Mouse (Mus musculus) hindbrain, embryonic 10.5 days (tissue): ENCODE measurements around the gene Csn2. TPM values are rescaled to one million over a fixed set of nuclear protein-coding genes. Genes with fewer than 3 reads are reported as not detected.

Experiments used
- DNase-seq: peaks from one replicate; pipeline ENCODE4 v3.0.0-alpha.2; 2017; ENCODE audit warnings: low spot score
- H3K27ac ChIP-seq: fragments of 300-500 bp; sonication (generic); 2 replicates; pipeline ENCODE4 v1.5.1; 2016; ENCODE audit warnings: mild to moderate bottlenecking, moderate library complexity
- H3K27me3 ChIP-seq: fragments of 300-500 bp; sonication (generic); 2 replicates; pipeline ENCODE4 v1.6.1; 2016; ENCODE audit warnings: mild to moderate bottlenecking; ENCODE audit not compliant: poor library complexity, insufficient read depth, severe bottlenecking
- H3K36me3 ChIP-seq: fragments of 300-500 bp; sonication (generic); 2 replicates; pipeline ENCODE4 v1.6.1; 2016; ENCODE audit warnings: mild to moderate bottlenecking, moderate library complexity
- H3K4me1 ChIP-seq: fragments of 300-500 bp; sonication (generic); replicated peaks from 2 replicates; pipeline ENCODE4 v1.6.1; 2016; ENCODE audit warnings: mild to moderate bottlenecking
- H3K4me3 ChIP-seq: fragments of 300-500 bp; sonication (generic); 2 replicates; pipeline ENCODE4 v1.5.1; 2016; ENCODE audit warnings: mild to moderate bottlenecking, moderate library complexity
- H3K9me3 ChIP-seq: fragments of 300-500 bp; sonication (generic); 2 replicates; pipeline ENCODE4 v1.6.1; 2016; ENCODE audit warnings: mild to moderate bottlenecking, moderate library complexity
- WGBS: fragments of 180-500 bp; shearing (Covaris S2); methylation state at CpG from one replicate; pipeline ENCODE4 v1.1.7; 2016; 5-methylcytosine and 5-hydroxymethylcytosine counted together
- polyA plus RNA-seq: library from polyadenylated mRNA; unstranded; fragments of >200 nt; fragmentation: Nextera tagmentation; extraction: Ambion mirVana; gene quantifications from 2 replicates; pipeline ENCODE4 v1.2.1, GENCODE M21; 2016

The Csn2 gene
- not detected in 2 replicates for polyA plus RNA-seq

GRCm38 (mm10) chr5:87699530-87699929 lies at the start of gene Csn2:
Csn2 (minus strand) TSS chr5:87699630.
- Histone ChIP-seq H3K27me3 (no peaks in the 10 kb centered on the region), H3K27ac (no peak within 1 kb of the TSS), H3K4me3 (no peak within 1 kb of the TSS), H3K36me3 (no peaks in the 10 kb centered on the region), H3K4me1 (no peaks in the 10 kb centered on the region), H3K9me3 (no peaks in the 10 kb centered on the region)
- DNase-seq: no peak
- WGBS: 93% methylated on average over 3 of the region's 3 CpGs

GRCm38 (mm10) chr5:87734821-87735220 lies 35.4 kb upstream of the Csn2 start:
- Histone ChIP-seq H3K27ac (no peak overlapping the region), H3K4me3 (no peak overlapping the region), H3K4me1 (no peaks in the 10 kb centered on the region), H3K36me3 (no peaks in the 10 kb centered on the region), H3K27me3 (no peaks in the 10 kb centered on the region), H3K9me3 (no peaks in the 10 kb centered on the region)
- no peak for DNase-seq

- Histone ChIP-seq H3K27me3 (no peaks in the 10 kb centered on the region), H3K9me3 (no peaks in the 10 kb centered on the region), H3K36me3 (no peaks in the 10 kb centered on the region), H3K27ac (no peak overlapping the region), H3K4me3 (no peak overlapping the region), H3K4me1 (no peaks in the 10 kb centered on the region)
- 82% methylated on average over 1 of the region's 1 CpGs for whole genome bisulfite sequencing
- DNase-seq: no peak
These were observed 6.5 kb upstream of the Csn2 start for GRCm38 (mm10) chr5:87705891-87706290.

- Histone ChIP-seq H3K27me3 (no peaks in the 10 kb centered on the region), H3K27ac (no peak within 1 kb of the TSS), H3K4me3 (no peak within 1 kb of the TSS), H3K9me3 (no peaks in the 10 kb centered on the region), H3K36me3 (no peaks in the 10 kb centered on the region), H3K4me1 (no peaks in the 10 kb centered on the region)
- DNase-seq: no peak
These were observed 33.5 kb downstream of the Csn2 start, which contains the start of gene Csn1s1 for GRCm38 (mm10) chr5:87665908-87666307. Csn1s1 (plus strand) TSS chr5:87666208.

GRCm38 (mm10) chr5:87642787-87643186 lies 56.6 kb downstream of the Csn2 start:
- no peak overlapping the region for H3K27ac ChIP-seq
- H3K4me3 ChIP-seq: no peak overlapping the region
- no peaks in the 10 kb centered on the region for H3K36me3 ChIP-seq
- no peaks in the 10 kb centered on the region for H3K27me3 ChIP-seq
- no peaks in the 10 kb centered on the region for H3K9me3 ChIP-seq
- DNase-seq: no peak
- no peaks in the 10 kb centered on the region for H3K4me1 ChIP-seq

Other genes with a start within 250 kb of the Csn2 start
- gene Ugt2a2, start 217.4 kb downstream of the Csn2 start, polyA plus RNA-seq: not detected in 2 replicates
- gene Gm43638, start 212.8 kb downstream of the Csn2 start, polyA plus RNA-seq: not detected in 2 replicates
- not detected in 2 replicates for gene Ugt2a1, start 208.8 kb downstream of the Csn2 start, polyA plus RNA-seq
- gene Sult1b1, start 161.4 kb downstream of the Csn2 start, polyA plus RNA-seq: not detected in 2 replicates
- not detected in 2 replicates for gene Sult1d1, start 130.6 kb downstream of the Csn2 start, polyA plus RNA-seq
- gene Sult1e1, start 108.0 kb downstream of the Csn2 start, polyA plus RNA-seq: not detected in 2 replicates
- gene Csn1s1, start 33.4 kb downstream of the Csn2 start, polyA plus RNA-seq: not detected in 2 replicates
- not detected in 2 replicates for gene Csn1s2a, start 74.9 kb upstream of the Csn2 start, polyA plus RNA-seq
- not detected in 2 replicates for gene Csn1s2b, start 108.5 kb upstream of the Csn2 start, polyA plus RNA-seq
- not detected in 2 replicates for gene Prr27, start 126.1 kb upstream of the Csn2 start, polyA plus RNA-seq
- not detected in 2 replicates for gene Odam, start 185.4 kb upstream of the Csn2 start, polyA plus RNA-seq
- 0.26 and 0.66 TPM in 2 replicates for gene Csn3, start 225.9 kb upstream of the Csn2 start, polyA plus RNA-seq